Mouse (Mus musculus): ENCODE measurements around the gene 1700030K09Rik.

The 1700030K09Rik gene

GRCm38 (mm10) chr8:72458457-72458856, 14.8 kb downstream of the 1700030K09Rik start:
- no peak for DNase-seq (ENCODE audit: low read depth in 2 of 2, low spot score in 2 of 2)

GRCm38 (mm10) chr8:72459881-72460533, 16.3 kb downstream of the 1700030K09Rik start:
- DNase-seq (ENCODE audit: low read depth in 2 of 2, low spot score in 2 of 2) = no peak

- DNase-seq (ENCODE audit: low read depth in 2 of 2, low spot score in 2 of 2) = no peak
Observed at GRCm38 (mm10) chr8:72464211-72464610, 20.5 kb downstream of the 1700030K09Rik start.

GRCm38 (mm10) chr8:72469243-72469642, 25.6 kb downstream of the 1700030K09Rik start:
- DNase-seq (ENCODE audit: low read depth in 2 of 2, low spot score in 2 of 2) = no peak

- DNase-seq (ENCODE audit: low read depth in 2 of 2, low spot score in 2 of 2) = no peak
Observed at GRCm38 (mm10) chr8:72469984-72470383, 26.3 kb downstream of the 1700030K09Rik start.

- DNase-seq (ENCODE audit: low read depth in 2 of 2, low spot score in 2 of 2) = no peak
Observed at GRCm38 (mm10) chr8:72470684-72471083, 27.0 kb downstream of the 1700030K09Rik start.

GRCm38 (mm10) chr8:72474826-72475546, 31.3 kb downstream of the 1700030K09Rik start, which contains the start of gene Cherp:
Gene Cherp, minus strand, starts transcription at chr8:72475226.
- DNase-seq (ENCODE audit: low read depth in 2 of 2, low spot score in 2 of 2) = peak; percentile 95 to 96

GRCm38 (mm10) chr8:72485456-72486199, 41.9 kb downstream of the 1700030K09Rik start:
- no peak for DNase-seq (ENCODE audit: low read depth in 2 of 2, low spot score in 2 of 2)

- DNase-seq (ENCODE audit: low read depth in 2 of 2, low spot score in 2 of 2) = no peak
Observed at GRCm38 (mm10) chr8:72487014-72487413, 43.3 kb downstream of the 1700030K09Rik start.

- no peak for DNase-seq (ENCODE audit: low read depth in 2 of 2, low spot score in 2 of 2)
Observed at GRCm38 (mm10) chr8:72491017-72491416, 47.3 kb downstream of the 1700030K09Rik start.

GRCm38 (mm10) chr8:72491680-72492621, 48.3 kb downstream of the 1700030K09Rik start, which contains the start of gene Slc35e1:
Gene Slc35e1, minus strand, starts transcription at chr8:72492614.
- peak; percentile 37 to 44 for DNase-seq (ENCODE audit: low read depth in 2 of 2, low spot score in 2 of 2)

GRCm38 (mm10) chr8:72492622-72493081, 49.0 kb downstream of the 1700030K09Rik start:
- peak; percentile 98 to 99 for DNase-seq (ENCODE audit: low read depth in 2 of 2, low spot score in 2 of 2)

GRCm38 (mm10) chr8:72493381-72493780, 49.7 kb downstream of the 1700030K09Rik start:
- DNase-seq (ENCODE audit: low read depth in 2 of 2, low spot score in 2 of 2) = peak in 1 of 2 experiments; percentile 11

- DNase-seq (ENCODE audit: low read depth in 2 of 2, low spot score in 2 of 2) = no peak
Observed at GRCm38 (mm10) chr8:72495411-72496111, 51.9 kb downstream of the 1700030K09Rik start.

GRCm38 (mm10) chr8:72496217-72496616, 52.5 kb downstream of the 1700030K09Rik start:
- DNase-seq (ENCODE audit: low read depth in 2 of 2, low spot score in 2 of 2) = no peak

- DNase-seq (ENCODE audit: low read depth in 2 of 2, low spot score in 2 of 2) = no peak
Observed at GRCm38 (mm10) chr8:72497911-72498310, 54.2 kb downstream of the 1700030K09Rik start.

- no peak for DNase-seq (ENCODE audit: low read depth in 2 of 2, low spot score in 2 of 2)
Observed at GRCm38 (mm10) chr8:72498527-72498926, 54.8 kb downstream of the 1700030K09Rik start.

GRCm38 (mm10) chr8:72499521-72500284, 56.0 kb downstream of the 1700030K09Rik start:
- no peak for DNase-seq (ENCODE audit: low read depth in 2 of 2, low spot score in 2 of 2)

GRCm38 (mm10) chr8:72500521-72500931, 56.8 kb downstream of the 1700030K09Rik start:
- no peak for DNase-seq (ENCODE audit: low read depth in 2 of 2, low spot score in 2 of 2)

Data from CD8-positive naive resting alpha-beta T cell, adult 2 months (primary cell).